Mouse (Mus musculus) erythroblast, embryonic 14.5 days (primary cell): ENCODE data around the gene Diaph2.

Experiments
- GATA1 ChIP-seq: IDR thresholded peaks from 2 replicates; pipeline ENCODE4 v1.6.1; 2012; ENCODE audit warnings: low read length, inconsistent platforms, mixed read lengths
- TAL1 ChIP-seq: IDR thresholded peaks from 3 replicates; pipeline ENCODE4 v1.6.1; 2012; ENCODE audit warnings: low read length, inconsistent platforms, mixed read lengths

- TF ChIP-seq GATA1: no peak
- TF ChIP-seq TAL1: no peak
Measured at GRCm38 (mm10) chrX:129701634-129702312, 47.8 kb upstream of the Diaph2 start.
